Mouse (Mus musculus) kidney, embryonic 15.5 days (tissue): Measurements from ENCODE around the gene Tfrc. TPM values are rescaled to one million over a fixed set of nuclear protein-coding genes. Genes with fewer than 3 reads are reported as not detected.

ENCODE experiments used
- ATAC-seq: fragments of 200-750 bp; cut with Nextera tagmentation; replicated peaks from 2 replicates; pipeline ENCODE4 v1.8.0; 2017; ENCODE audit warnings: moderate TSS enrichment; ENCODE audit not compliant: low FRiP score
- H3K27ac ChIP-seq: fragments of 300-500 bp; sonication (generic); 2 replicates; pipeline ENCODE4 v1.5.1; 2015; ENCODE audit warnings: mild to moderate bottlenecking, inconsistent platforms
- H3K27me3 ChIP-seq: fragments of 300-500 bp; sonication (generic); 2 replicates; pipeline ENCODE4 v1.6.1; 2015; ENCODE audit warnings: inconsistent platforms
- H3K36me3 ChIP-seq: fragments of 300-500 bp; sonication (generic); 2 replicates; pipeline ENCODE4 v1.6.1; 2015; ENCODE audit warnings: inconsistent platforms
- H3K4me1 ChIP-seq: fragments of 300-500 bp; sonication (generic); 2 replicates; pipeline ENCODE4 v1.6.1; 2015; ENCODE audit warnings: inconsistent platforms
- H3K4me2 ChIP-seq: fragments of 300-500 bp; sonication (generic); 2 replicates; pipeline ENCODE4 v1.6.1; 2015; ENCODE audit warnings: moderate library complexity, mild to moderate bottlenecking, inconsistent platforms
- H3K4me3 ChIP-seq: fragments of 300-500 bp; sonication (generic); replicated peaks from 2 replicates; pipeline ENCODE4 v1.5.1; 2015; ENCODE audit warnings: mild to moderate bottlenecking, inconsistent platforms
- H3K9ac ChIP-seq: fragments of 300-500 bp; sonication (generic); 2 replicates; pipeline ENCODE4 v1.6.1; 2015; ENCODE audit warnings: mild to moderate bottlenecking, inconsistent platforms
- H3K9me3 ChIP-seq: fragments of 300-500 bp; sonication (generic); replicated peaks from 2 replicates; pipeline ENCODE4 v1.6.1; 2016; ENCODE audit warnings: inconsistent platforms
- WGBS: fragments of 180-500 bp; shearing (Covaris S2); methylation state at CpG from one replicate; pipeline ENCODE4 v1.1.7; 2015; ENCODE audit warnings: mixed read lengths; 5-methylcytosine and 5-hydroxymethylcytosine counted together
- polyA plus RNA-seq: library from polyadenylated mRNA; unstranded; fragments of >200 nt; fragmentation: Nextera tagmentation; extraction: Ambion mirVana; gene quantifications from 2 replicates; pipeline ENCODE4 v1.2.1, GENCODE M21; 2015

Gene Tfrc
- 50.2 and 50.7 TPM in 2 replicates for polyA plus RNA-seq

DNA sequence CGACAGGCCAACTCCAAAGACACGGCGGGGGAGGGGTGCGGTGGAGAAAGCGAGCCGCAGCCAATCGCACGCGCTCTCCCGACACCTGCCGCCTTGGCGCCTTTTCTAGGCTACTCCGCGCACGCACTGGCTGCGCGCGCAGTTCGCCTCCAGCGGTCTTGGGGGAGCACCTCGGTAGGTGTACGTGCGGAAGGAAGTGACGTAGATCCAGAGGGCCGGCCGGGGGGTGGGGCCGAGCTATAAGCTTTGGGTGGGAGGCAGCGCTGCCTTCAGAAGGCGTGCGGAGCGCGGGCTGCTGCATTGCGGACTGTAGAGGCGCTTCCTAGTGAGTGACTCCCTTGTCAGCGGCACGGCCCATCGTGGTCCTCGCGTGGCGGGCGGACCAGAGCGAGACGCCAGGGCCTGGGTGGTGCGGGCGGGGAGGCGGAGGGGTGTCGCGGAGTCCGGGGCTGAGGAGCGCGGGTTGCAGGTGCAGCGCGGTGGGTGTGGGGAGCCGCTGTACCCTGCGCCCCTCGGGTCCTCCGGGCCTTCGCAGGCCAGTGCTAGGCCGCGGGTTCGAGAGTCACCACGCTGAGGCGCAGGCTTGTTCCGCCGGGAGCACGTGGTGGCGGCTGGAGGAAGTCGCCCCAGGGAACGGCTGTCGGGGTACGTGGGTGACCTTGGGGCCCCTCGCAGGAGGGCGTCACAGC lies at the start of gene Tfrc:
Gene Tfrc, plus strand, starts transcription at position 209 of the 689 bp plus-strand sequence.
- Histone ChIP-seq H3K9ac (peak within 1 kb of the TSS; percentile 86), H3K9me3 (no peaks in the 10 kb centered on the region), H3K27me3 (no peaks in the 10 kb centered on the region), H3K4me1 (peaks cover 13% of the 10 kb centered on the region), H3K27ac (peak within 1 kb of the TSS; percentile 96), H3K36me3 (0 out of 2 replicates have a peak, but pooled peaks cover under 1% of the 10 kb centered on the region), H3K4me3 (peak within 1 kb of the TSS; percentile 87), H3K4me2 (peak within 1 kb of the TSS; percentile 87)
- peak; percentile 97 for ATAC-seq
- WGBS, result under 1% methylated on average over 73 of the region's 73 CpGs

- Histone ChIP-seq H3K4me2 (no peak overlapping the region), H3K27me3 (no peaks in the 10 kb centered on the region), H3K9me3 (no peaks in the 10 kb centered on the region), H3K9ac (no peak overlapping the region), H3K36me3 (no peaks in the 10 kb centered on the region), H3K4me1 (no peaks in the 10 kb centered on the region), H3K4me3 (no peak overlapping the region), H3K27ac (no peak overlapping the region)
- WGBS, result 73% methylated on average over 4 of the region's 4 CpGs
- ATAC-seq, result no peak
These were observed 49.2 kb upstream of the Tfrc start for GRCm38 (mm10) chr16:32559493-32559892.

DNA sequence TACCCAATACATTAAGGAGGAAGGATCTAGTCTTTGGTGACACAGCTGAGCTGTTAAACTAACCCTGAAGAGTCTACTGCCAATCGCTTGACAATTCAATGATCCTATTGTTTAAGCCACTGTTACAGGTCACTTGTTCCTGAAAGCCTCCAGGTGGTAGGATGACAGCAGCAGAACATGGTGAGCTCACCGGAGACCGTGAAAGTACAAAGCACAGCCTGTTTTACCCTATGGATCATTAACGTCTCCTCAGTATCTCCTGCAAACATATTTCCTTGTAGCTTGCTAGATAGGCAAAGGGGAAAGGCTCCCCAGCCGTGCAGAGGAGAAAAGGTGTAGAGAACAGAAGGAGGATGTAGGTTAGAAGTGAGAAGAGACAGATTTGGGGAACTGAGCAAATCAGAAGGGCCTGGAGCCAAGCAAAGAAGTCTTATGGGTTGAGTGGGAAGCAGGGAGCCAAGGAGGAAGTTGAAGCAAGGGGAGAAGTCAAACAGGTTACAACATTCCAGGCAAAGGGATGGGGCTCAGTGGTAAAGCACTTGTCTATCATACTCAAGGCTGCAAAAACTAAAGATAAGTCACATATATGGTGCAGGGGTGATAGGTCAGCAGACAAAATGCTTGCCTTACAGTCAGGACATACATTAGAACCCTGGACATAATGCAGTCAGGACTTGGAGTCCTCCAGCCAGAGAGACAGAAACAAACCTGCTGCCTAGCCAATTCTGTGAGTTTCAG lies 45.5 kb upstream of the Tfrc start:
- 56% methylated on average over 5 of the region's 5 CpGs for WGBS
- no peak overlapping the region for H3K4me3 ChIP-seq
- H3K4me1 ChIP-seq, result no peaks in the 10 kb centered on the region
- ATAC-seq, result no peak
- H3K27me3 ChIP-seq, result no peaks in the 10 kb centered on the region
- H3K4me2 ChIP-seq, result no peak overlapping the region
- no peak overlapping the region for H3K27ac ChIP-seq
- H3K9ac ChIP-seq, result no peak overlapping the region
- no peaks in the 10 kb centered on the region for H3K36me3 ChIP-seq
- no peaks in the 10 kb centered on the region for H3K9me3 ChIP-seq

DNA sequence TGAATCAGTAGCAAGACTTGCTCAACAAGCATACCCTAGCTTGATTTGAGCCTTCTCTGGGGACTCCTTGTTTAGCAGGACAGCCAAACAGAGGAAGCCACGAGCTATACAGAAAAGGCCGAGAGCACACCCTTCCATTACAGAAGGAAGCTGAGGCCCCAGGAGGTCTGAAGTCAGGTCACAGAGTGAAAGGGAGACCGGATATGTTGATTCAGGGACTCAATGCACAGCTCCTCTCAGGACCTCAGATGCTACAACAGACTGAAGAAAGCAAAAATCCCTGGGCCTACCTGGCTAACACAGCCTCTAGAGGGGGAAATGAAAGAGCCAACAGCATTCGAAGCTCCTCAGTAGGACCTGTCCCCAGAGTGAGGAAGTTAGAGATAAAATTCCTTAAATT lies 41.4 kb upstream of the Tfrc start:
- 55% methylated on average over 4 of the region's 4 CpGs for WGBS
- no peak for ATAC-seq
- Histone ChIP-seq H3K4me2 (no peak overlapping the region), H3K4me3 (no peak overlapping the region), H3K9ac (no peak overlapping the region), H3K27ac (no peak overlapping the region), H3K36me3 (no peaks in the 10 kb centered on the region), H3K4me1 (no peaks in the 10 kb centered on the region), H3K9me3 (no peaks in the 10 kb centered on the region), H3K27me3 (no peaks in the 10 kb centered on the region)

- Histone ChIP-seq H3K9me3 (no peaks in the 10 kb centered on the region), H3K4me3 (no peak overlapping the region), H3K9ac (no peak overlapping the region), H3K27ac (no peak overlapping the region), H3K4me1 (no peaks in the 10 kb centered on the region), H3K27me3 (no peaks in the 10 kb centered on the region), H3K4me2 (no peak overlapping the region), H3K36me3 (no peaks in the 10 kb centered on the region)
- 64% methylated on average over 6 of the region's 6 CpGs for WGBS
- ATAC-seq, result no peak
These were observed 40.3 kb upstream of the Tfrc start for GRCm38 (mm10) chr16:32568401-32568800.

DNA sequence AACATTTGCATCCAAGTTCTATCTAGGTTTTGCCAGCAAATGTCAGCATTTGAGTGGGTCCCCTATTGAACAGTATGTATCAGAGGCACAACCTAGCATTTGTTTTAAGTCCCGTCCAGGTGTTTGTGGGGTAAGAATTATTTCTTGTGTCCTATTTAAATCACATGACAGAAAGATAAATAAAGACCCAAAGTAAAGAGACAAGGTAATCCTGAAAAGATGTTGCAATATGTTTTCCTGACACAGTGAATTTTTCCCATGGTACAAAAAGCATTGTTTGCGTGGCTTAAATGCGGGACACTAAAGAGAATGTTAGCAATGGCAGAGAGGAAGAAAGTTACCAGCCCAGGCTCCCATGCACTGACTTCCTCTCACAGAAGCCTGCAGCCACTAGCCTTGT lies 38.7 kb upstream of the Tfrc start:
- Histone ChIP-seq H3K4me1 (no peaks in the 10 kb centered on the region), H3K9me3 (no peaks in the 10 kb centered on the region), H3K27me3 (no peaks in the 10 kb centered on the region), H3K4me3 (no peak overlapping the region), H3K27ac (no peak overlapping the region), H3K4me2 (no peak overlapping the region), H3K36me3 (no peaks in the 10 kb centered on the region), H3K9ac (no peak overlapping the region)
- WGBS, result 91% methylated on average over 3 of the region's 3 CpGs
- ATAC-seq, result no peak

- WGBS, result 85% methylated on average over 4 of the region's 4 CpGs
- Histone ChIP-seq H3K4me3 (no peak overlapping the region), H3K36me3 (no peaks in the 10 kb centered on the region), H3K4me2 (no peak overlapping the region), H3K9me3 (no peaks in the 10 kb centered on the region), H3K9ac (no peak overlapping the region), H3K27me3 (no peaks in the 10 kb centered on the region), H3K27ac (no peak overlapping the region), H3K4me1 (no peaks in the 10 kb centered on the region)
- no peak for ATAC-seq
These were observed 36.2 kb upstream of the Tfrc start for GRCm38 (mm10) chr16:32572528-32572927.

DNA sequence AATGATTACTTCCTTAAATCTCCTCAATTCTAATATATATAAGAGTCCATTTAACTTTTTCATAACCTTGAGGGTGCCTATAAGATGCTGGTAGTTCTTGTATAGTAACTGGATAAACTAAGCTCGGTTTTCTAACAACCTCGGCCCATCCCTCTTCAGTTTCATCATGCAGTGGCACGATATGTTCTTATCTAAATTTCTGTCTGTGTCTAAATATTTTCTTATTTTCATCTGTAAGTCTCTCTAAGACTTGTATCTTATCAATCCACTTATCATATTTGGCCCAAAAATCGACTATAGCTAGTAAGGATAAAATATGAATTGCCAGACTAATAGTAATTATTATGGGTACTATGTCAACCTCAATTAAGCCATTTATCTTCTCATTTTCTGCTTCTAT lies 22.2 kb upstream of the Tfrc start:
- H3K36me3 ChIP-seq, result no peaks in the 10 kb centered on the region
- H3K9ac ChIP-seq, result no peak overlapping the region
- WGBS, result 84% methylated on average over 4 of the region's 4 CpGs
- ATAC-seq, result no peak
- H3K27me3 ChIP-seq, result no peaks in the 10 kb centered on the region
- H3K4me2 ChIP-seq, result no peak overlapping the region
- no peaks in the 10 kb centered on the region for H3K9me3 ChIP-seq
- H3K4me1 ChIP-seq, result no peaks in the 10 kb centered on the region
- H3K27ac ChIP-seq, result no peak overlapping the region
- no peak overlapping the region for H3K4me3 ChIP-seq

- ATAC-seq, result no peak
- Histone ChIP-seq H3K27me3 (no peaks in the 10 kb centered on the region), H3K36me3 (no peaks in the 10 kb centered on the region), H3K9ac (no peak overlapping the region), H3K27ac (no peak overlapping the region), H3K4me1 (no peaks in the 10 kb centered on the region), H3K4me2 (no peak overlapping the region), H3K4me3 (no peak overlapping the region), H3K9me3 (no peaks in the 10 kb centered on the region)
- 84% methylated on average over 3 of the region's 3 CpGs for WGBS
These were observed 20.2 kb upstream of the Tfrc start for GRCm38 (mm10) chr16:32588568-32588967.

DNA sequence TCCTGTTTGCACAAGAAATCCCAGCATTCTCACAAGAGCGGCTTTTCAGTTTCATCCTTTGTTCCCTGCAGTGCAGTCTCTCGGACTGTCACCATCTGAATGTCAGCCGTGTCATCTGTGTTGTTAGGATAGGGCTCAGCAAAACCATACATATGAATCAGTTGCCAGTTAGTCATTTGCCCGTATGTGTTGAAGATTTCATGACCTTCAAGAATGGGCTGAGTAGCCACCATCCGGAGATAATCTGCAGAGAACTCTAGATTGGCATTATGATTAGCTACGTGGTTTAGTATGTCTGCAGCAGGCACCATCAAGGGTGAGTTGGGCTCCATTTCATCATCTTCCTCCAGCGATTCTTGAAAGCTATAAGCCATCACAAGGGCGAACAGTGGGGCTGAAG lies 17.2 kb upstream of the Tfrc start:
- H3K27ac ChIP-seq, result no peak overlapping the region
- H3K36me3 ChIP-seq, result no peaks in the 10 kb centered on the region
- no peaks in the 10 kb centered on the region for H3K9me3 ChIP-seq
- H3K9ac ChIP-seq, result no peak overlapping the region
- ATAC-seq, result no peak
- WGBS, result 94% methylated on average over 8 of the region's 8 CpGs
- H3K4me3 ChIP-seq, result no peak overlapping the region
- H3K4me2 ChIP-seq, result no peak overlapping the region
- H3K27me3 ChIP-seq, result no peaks in the 10 kb centered on the region
- 0 out of 2 replicates have a peak, but pooled peaks cover 5% of the 10 kb centered on the region for H3K4me1 ChIP-seq

GRCm38 (mm10) chr16:32593283-32593805 lies 15.4 kb upstream of the Tfrc start:
- Histone ChIP-seq H3K27ac (no peak overlapping the region), H3K9ac (no peak overlapping the region), H3K9me3 (no peaks in the 10 kb centered on the region), H3K36me3 (no peaks in the 10 kb centered on the region), H3K4me1 (peaks cover 9% of the 10 kb centered on the region; the same call in 1 of the 2 replicates), H3K4me2 (no peak overlapping the region), H3K4me3 (no peak overlapping the region), H3K27me3 (no peaks in the 10 kb centered on the region)
- 92% methylated on average over 5 of the region's 5 CpGs for WGBS
- ATAC-seq, result no peak

- Histone ChIP-seq H3K4me2 (no peak overlapping the region), H3K27me3 (no peaks in the 10 kb centered on the region), H3K27ac (no peak overlapping the region), H3K9me3 (no peaks in the 10 kb centered on the region), H3K9ac (no peak overlapping the region), H3K4me1 (peaks cover 9% of the 10 kb centered on the region; the same call in 1 of the 2 replicates), H3K4me3 (no peak overlapping the region), H3K36me3 (no peaks in the 10 kb centered on the region)
- WGBS, result 75% methylated on average over 5 of the region's 5 CpGs
- no peak for ATAC-seq
These were observed 14.8 kb upstream of the Tfrc start for GRCm38 (mm10) chr16:32593916-32594315.
